Mouse (Mus musculus) stomach, embryonic 16.5 days (tissue): ENCODE measurements around the gene Gm3327. TPM values are rescaled to one million over a fixed set of nuclear protein-coding genes. Genes with fewer than 3 reads are reported as not detected.
"Not testable (repeated sequence)": the region's sequence is repeated elsewhere in the genome, so short reads cannot be mapped to it uniquely, and the experiment has no call there.

Experiments
- ATAC-seq: fragments of 200-750 bp; cut with Nextera tagmentation; 2 replicates; pipeline ENCODE4 v1.8.0; 2017; ENCODE audit warnings: moderate number of reproducible peaks, moderate TSS enrichment; ENCODE audit not compliant: insufficient read depth, low FRiP score
- H3K27ac ChIP-seq: fragments of 300-500 bp; sonication (generic); 2 replicates; pipeline ENCODE4 v1.5.1; 2014; ENCODE audit warnings: low read length
- H3K27me3 ChIP-seq: fragments of 300-500 bp; sonication (generic); 2 replicates; pipeline ENCODE4 v1.6.1; 2014; ENCODE audit warnings: low read length, control low read depth, mixed read lengths; ENCODE audit not compliant: control insufficient read depth, insufficient read depth
- H3K36me3 ChIP-seq: fragments of 300-500 bp; sonication (generic); 2 replicates; pipeline ENCODE4 v1.6.1; 2014; ENCODE audit warnings: low read length; ENCODE audit not compliant: control insufficient read depth, insufficient read depth
- H3K4me1 ChIP-seq: fragments of 300-500 bp; sonication (generic); 2 replicates; pipeline ENCODE4 v1.6.1; 2014; ENCODE audit warnings: low read length, control low read depth, mixed read lengths; ENCODE audit not compliant: control insufficient read depth, insufficient read depth
- H3K4me2 ChIP-seq: fragments of 300-500 bp; sonication (generic); 2 replicates; pipeline ENCODE4 v1.6.1; 2014; ENCODE audit warnings: low read depth, low read length, mixed read lengths
- H3K4me3 ChIP-seq: fragments of 300-500 bp; sonication (generic); replicated peaks from 2 replicates; pipeline ENCODE4 v1.5.1; 2014; ENCODE audit warnings: mild to moderate bottlenecking, low read length
- H3K9ac ChIP-seq: fragments of 300-500 bp; sonication (generic); 2 replicates; pipeline ENCODE4 v1.6.1; 2014; ENCODE audit warnings: low read length
- H3K9me3 ChIP-seq: fragments of 300-500 bp; sonication (generic); replicated peaks from 2 replicates; pipeline ENCODE4 v1.6.1; 2016; ENCODE audit warnings: low read length, control low read depth; ENCODE audit not compliant: control insufficient read depth
- WGBS: fragments of 180-500 bp; shearing (Covaris S2); extraction: QIAGEN DNeasy Blood & Tissue Kit; methylation state at CpG from one replicate; pipeline ENCODE4 v1.1.7; 2014; 5-methylcytosine and 5-hydroxymethylcytosine counted together
- polyA plus RNA-seq: library from polyadenylated mRNA; unstranded; fragments of >200 nt; fragmentation: Nextera tagmentation; extraction: Ambion mirVana; gene quantifications from 2 replicates; pipeline ENCODE4 v1.2.1, GENCODE M21; 2015

Gm3327 gene
- polyA plus RNA-seq: not detected in 2 replicates

- not testable (repeated sequence) for H3K9me3 ChIP-seq, H3K27me3 ChIP-seq, H3K36me3 ChIP-seq, H3K4me3 ChIP-seq, H3K9ac ChIP-seq, H3K4me1 ChIP-seq, H3K27ac ChIP-seq, ATAC-seq, H3K4me2 ChIP-seq
- WGBS: 83% methylated on average over 3 of the region's 4 CpGs
These were observed at the start of gene Gm3327 for GRCm38 (mm10) chr14:44123551-44123950. Gene Gm3327, plus strand, starts transcription at chr14:44123851.

DNA sequence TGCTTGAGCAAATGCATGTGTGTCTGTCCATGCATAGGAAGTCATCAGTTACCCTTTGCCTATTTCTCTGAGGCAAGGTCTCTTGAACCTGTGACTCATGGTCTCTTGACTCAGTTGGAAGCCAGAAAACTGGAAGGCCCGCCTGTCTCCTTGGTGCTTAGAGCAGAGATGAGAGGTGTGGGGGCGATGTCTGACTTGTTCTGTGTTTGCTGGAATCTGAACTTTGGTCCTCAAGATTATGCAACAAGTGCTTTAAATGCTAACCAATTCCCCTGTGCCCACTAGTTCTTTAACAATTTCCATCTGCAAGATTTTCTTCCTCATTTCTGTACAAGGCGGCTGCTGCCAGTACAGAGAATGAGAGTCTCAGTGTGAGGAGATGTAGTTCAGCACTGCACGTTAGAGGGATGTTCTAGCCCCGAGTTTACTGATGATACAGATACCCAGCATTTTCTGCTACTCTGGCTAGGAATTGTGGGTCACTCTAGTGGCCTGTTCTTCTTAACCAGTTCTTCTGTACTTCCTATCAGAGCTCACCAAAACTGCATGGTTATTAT is 45.8 kb upstream of the Gm3327 start:
- not testable (repeated sequence) for H3K9me3 ChIP-seq, H3K4me3 ChIP-seq, H3K4me2 ChIP-seq, H3K36me3 ChIP-seq, H3K27ac ChIP-seq, H3K27me3 ChIP-seq, ATAC-seq, H3K4me1 ChIP-seq, H3K9ac ChIP-seq
- WGBS: 62% methylated on average over 5 of the region's 5 CpGs

DNA sequence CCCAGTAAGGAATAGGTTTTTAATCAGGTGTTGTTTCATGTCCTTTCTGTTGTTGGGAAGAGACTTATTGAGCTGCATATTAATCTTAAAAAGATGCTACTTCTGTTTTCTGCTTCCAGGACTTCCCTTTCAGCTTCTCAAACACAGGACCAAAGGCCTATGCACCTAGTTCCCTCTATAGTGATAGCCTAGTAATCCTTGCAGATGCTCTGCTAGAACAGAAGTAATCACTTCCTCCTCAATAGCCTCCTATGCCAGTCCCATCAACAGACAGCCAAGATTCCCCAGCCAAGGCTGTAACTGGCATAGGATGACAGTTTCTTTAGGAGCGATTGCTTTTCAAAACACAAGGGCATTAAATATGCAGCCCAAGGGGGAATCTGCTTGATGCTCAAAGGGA is 37.1 kb upstream of the Gm3327 start:
- not testable (repeated sequence) for H3K4me1 ChIP-seq, H3K27ac ChIP-seq, H3K4me2 ChIP-seq, H3K36me3 ChIP-seq, H3K4me3 ChIP-seq, H3K9ac ChIP-seq, H3K27me3 ChIP-seq, ATAC-seq, H3K9me3 ChIP-seq
- 81% methylated on average over 1 of the region's 1 CpGs for WGBS

DNA sequence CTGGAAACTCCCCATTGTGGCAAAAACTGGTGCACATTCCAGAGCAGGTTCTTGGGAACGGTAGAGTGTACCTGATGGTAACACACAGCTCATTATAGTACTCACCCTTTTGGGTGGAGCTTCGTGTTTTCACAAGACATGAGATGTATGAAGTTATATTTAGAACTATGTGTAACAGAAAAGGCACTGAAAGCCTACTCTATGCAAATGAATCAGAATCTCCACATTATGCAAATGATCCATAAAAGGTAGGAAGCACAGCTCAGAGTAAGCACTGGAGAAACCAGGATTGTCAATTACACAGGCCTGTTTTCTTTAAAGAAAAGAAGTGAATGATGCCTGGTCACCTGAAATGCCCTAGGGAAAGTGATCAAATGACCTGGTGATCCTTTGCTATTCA is 36.1 kb upstream of the Gm3327 start:
- not testable (repeated sequence) for H3K9me3 ChIP-seq, H3K27ac ChIP-seq, ATAC-seq, H3K4me3 ChIP-seq, H3K36me3 ChIP-seq, H3K9ac ChIP-seq, H3K27me3 ChIP-seq, H3K4me2 ChIP-seq, H3K4me1 ChIP-seq
- 75% methylated on average over 2 of the region's 2 CpGs for WGBS

- 47% methylated on average over 1 of the region's 1 CpGs for WGBS
- not testable (repeated sequence) for H3K4me2 ChIP-seq, H3K9ac ChIP-seq, H3K9me3 ChIP-seq, H3K36me3 ChIP-seq, H3K27me3 ChIP-seq, ATAC-seq, H3K4me3 ChIP-seq, H3K27ac ChIP-seq, H3K4me1 ChIP-seq
These were observed 32.1 kb upstream of the Gm3327 start for GRCm38 (mm10) chr14:44091524-44091923.

DNA sequence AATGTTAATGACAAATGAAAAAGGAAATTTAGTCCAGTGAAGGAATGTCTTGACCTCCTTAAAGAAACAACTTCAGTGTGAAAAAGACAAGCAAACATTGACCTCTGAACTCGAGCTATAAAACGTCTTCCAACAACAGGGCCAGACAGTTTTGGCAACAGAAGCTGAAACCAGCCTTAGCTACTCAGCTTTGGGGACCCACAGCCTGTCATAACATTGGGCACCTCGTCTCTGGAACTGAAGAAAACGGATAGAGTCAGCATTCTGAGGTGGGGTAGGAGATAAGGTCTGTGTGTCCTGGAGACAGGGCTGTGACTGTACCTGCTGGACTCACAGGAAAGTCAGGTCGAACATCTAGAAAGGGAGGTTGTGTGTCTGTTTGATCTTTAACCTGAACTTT is 29.2 kb upstream of the Gm3327 start:
- H3K9me3 ChIP-seq, H3K4me3 ChIP-seq, H3K27ac ChIP-seq, H3K27me3 ChIP-seq, H3K4me2 ChIP-seq, ATAC-seq, H3K9ac ChIP-seq, H3K4me1 ChIP-seq, H3K36me3 ChIP-seq: not testable (repeated sequence)
- WGBS: 23% methylated on average over 5 of the region's 5 CpGs

GRCm38 (mm10) chr14:44100030-44100429 is 23.6 kb upstream of the Gm3327 start:
- not testable (repeated sequence) for H3K4me1 ChIP-seq, H3K4me3 ChIP-seq, H3K4me2 ChIP-seq, H3K36me3 ChIP-seq, H3K27me3 ChIP-seq, H3K9me3 ChIP-seq, H3K9ac ChIP-seq, H3K27ac ChIP-seq, ATAC-seq
- no CpG with 5 or more reads among the region's 1 CpGs for whole genome bisulfite sequencing

DNA sequence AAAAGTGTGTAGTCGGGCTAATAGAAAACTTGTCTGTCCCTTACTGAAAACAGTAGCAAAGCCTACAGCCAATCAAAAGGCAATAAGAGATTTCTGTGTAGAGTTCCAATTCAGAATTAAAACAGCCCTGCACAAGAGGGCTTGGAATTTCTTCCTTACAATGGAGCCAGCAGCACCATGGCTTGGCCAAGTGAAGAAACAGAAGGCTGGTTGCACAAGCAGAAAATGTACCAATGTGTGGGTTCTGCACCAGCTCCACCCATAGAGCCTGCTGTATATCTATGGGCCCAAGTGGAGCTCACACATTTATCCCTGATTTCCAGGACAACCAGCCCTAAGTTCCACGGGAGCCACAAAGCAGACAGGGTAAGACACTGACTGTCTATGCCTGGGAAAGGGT is 21.3 kb upstream of the Gm3327 start, which contains the start of gene Ear2:
TSS of gene Ear2 (plus strand) at position 301 of the 400 bp plus-strand sequence.
- not testable (repeated sequence) for H3K4me3 ChIP-seq, H3K9me3 ChIP-seq, H3K36me3 ChIP-seq, H3K4me1 ChIP-seq, H3K9ac ChIP-seq, H3K4me2 ChIP-seq, H3K27me3 ChIP-seq, ATAC-seq, H3K27ac ChIP-seq
- WGBS: 74% methylated on average over 2 of the region's 2 CpGs

DNA sequence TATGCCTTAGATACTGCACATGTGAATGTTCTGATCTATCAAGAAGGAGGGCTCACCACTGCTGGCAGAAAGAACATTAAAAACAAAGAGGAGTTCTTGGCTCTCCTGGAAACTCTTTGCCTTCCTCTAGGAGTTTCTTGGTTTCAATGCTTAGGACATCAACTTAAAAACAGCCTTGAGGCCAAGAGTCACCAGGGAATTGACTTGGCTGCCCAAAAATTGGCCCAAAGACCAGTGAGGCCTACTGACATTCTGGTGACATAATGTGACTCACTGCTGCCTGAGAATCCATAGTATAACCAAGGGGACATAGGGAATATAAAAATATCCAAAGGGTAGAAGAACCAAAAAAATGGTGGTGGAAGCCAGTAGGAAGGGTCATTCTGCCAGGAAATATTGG is 12.7 kb upstream of the Gm3327 start:
- Histone ChIP-seq H3K9ac (no peak overlapping the region), H3K4me2 (no peak overlapping the region), H3K27ac (no peak overlapping the region), H3K36me3 (no peaks in the 10 kb centered on the region), H3K4me3 (no peak overlapping the region), H3K4me1 (no peaks in the 10 kb centered on the region), H3K9me3 (no peaks in the 10 kb centered on the region), H3K27me3 (no peaks in the 10 kb centered on the region)
- no peak for ATAC-seq
